Comparison of ENCODE assay signal across 31 mouse cellular contexts in genomic region chr9:61662055-61663028, GRCm38 (mm10).
A peak's percentile ranks its signal among the peaks of the same experiment; 100 is the strongest.
DNase-seq lines count a peak whose midpoint lies in the region; ATAC-seq and TF ChIP-seq lines count a peak whose summit lies in the region.
"Had no signal": no experiment of that assay in that cellular context is flagged by ENCODE, and none has a peak within 500 bp of the region (broad histone marks: within the 10 kb centered on the region; RNA-seq: fewer than 3 reads in every experiment).

No protein-coding gene starts in this region.

- no peaks in the 10 kb centered on the region for H3K4me1 ChIP-seq in lung, embryonic 14.5 days (ENCODE audit: insufficient read depth)
- H3K4me1 ChIP-seq in heart, embryonic 11.5 days (ENCODE audit: control insufficient read depth, insufficient read depth, low read length) = peaks cover 4% of the 10 kb centered on the region; the same call in 1 of the 2 replicates
- no peaks in the 10 kb centered on the region for H3K4me1 ChIP-seq in hindbrain, postnatal 0 days (ENCODE audit: insufficient read depth, low read length)
- H3K4me1 ChIP-seq: embryonic facial prominence, embryonic 10.5 days; embryonic facial prominence, embryonic 15.5 days; forebrain, embryonic 12.5 days; heart, embryonic 15.5 days; limb, embryonic 15.5 days; lung, embryonic 15.5 days; midbrain, embryonic 10.5 days; neural tube, embryonic 13.5 days had no signal

- H3K36me3 ChIP-seq in lung, embryonic 14.5 days (ENCODE audit: insufficient read depth) = no peaks in the 10 kb centered on the region
- H3K36me3 ChIP-seq in heart, embryonic 11.5 days (ENCODE audit: control insufficient read depth, insufficient read depth, low read length) = no peaks in the 10 kb centered on the region
- no peaks in the 10 kb centered on the region for H3K36me3 ChIP-seq in hindbrain, postnatal 0 days (ENCODE audit: insufficient read depth, low read length)
- H3K36me3 ChIP-seq: embryonic facial prominence, embryonic 10.5 days; embryonic facial prominence, embryonic 15.5 days; forebrain, embryonic 12.5 days; heart, embryonic 15.5 days; limb, embryonic 10.5 days; limb, embryonic 15.5 days; lung, embryonic 15.5 days; midbrain, embryonic 10.5 days; neural tube, embryonic 13.5 days had no signal

- no peak overlapping the region for H3K4me3 ChIP-seq in lung, embryonic 14.5 days (ENCODE audit: low read depth, low read length)
- no peak overlapping the region for H3K4me3 ChIP-seq in heart, embryonic 11.5 days (ENCODE audit: low read depth, low read length)
- H3K4me3 ChIP-seq in hindbrain, postnatal 0 days (ENCODE audit: low read length) = no peak overlapping the region
- H3K4me3 ChIP-seq: embryonic facial prominence, embryonic 10.5 days; embryonic facial prominence, embryonic 15.5 days; forebrain, embryonic 12.5 days; heart, embryonic 15.5 days; limb, embryonic 10.5 days; limb, embryonic 15.5 days; lung, embryonic 15.5 days; midbrain, embryonic 10.5 days; myocyte; neural tube, embryonic 13.5 days had no signal

- peak; percentile 8 for DNase-seq in lung, embryonic 14.5 days
- no peak for DNase-seq in lung, postnatal 4 days
- peak; percentile 11 for DNase-seq in 416B (ENCODE audit: low read depth)
- peak; percentile 27 for DNase-seq in CD4-positive helper T cell, adult 2 months (ENCODE audit: low read depth, low spot score)
- DNase-seq in naive thymus-derived CD4-positive, alpha-beta T cell, adult 2 months (ENCODE audit: low read depth) = peak; percentile 43
- no peak for DNase-seq in hindbrain, postnatal 0 days (ENCODE audit: low spot score)
- DNase-seq: adrenal gland, adult 2 months; adrenal gland, postnatal 36 days; cerebellum, adult 8-10 months; cerebellum, postnatal 25 days; forebrain, postnatal 0 days; kidney, adult 8-10 months; kidney, postnatal 4 days; thymus, postnatal 4 days had no signal

- H3K27ac ChIP-seq in lung, embryonic 14.5 days (ENCODE audit: low read depth) = no peak overlapping the region
- no peak overlapping the region for H3K27ac ChIP-seq in heart, embryonic 11.5 days (ENCODE audit: low read depth, low read length)
- no peak overlapping the region for H3K27ac ChIP-seq in hindbrain, postnatal 0 days
- H3K27ac ChIP-seq: embryonic facial prominence, embryonic 10.5 days; embryonic facial prominence, embryonic 15.5 days; forebrain, embryonic 12.5 days; heart, embryonic 15.5 days; kidney, postnatal 0 days; limb, embryonic 10.5 days; limb, embryonic 15.5 days; liver, embryonic 14.5 days; lung, embryonic 15.5 days; macrophage; midbrain, embryonic 10.5 days; neural tube, embryonic 13.5 days had no signal

- ATAC-seq in lung, embryonic 14.5 days (ENCODE audit: insufficient read depth) = no peak
- ATAC-seq in heart, embryonic 11.5 days (replicated peaks; ENCODE audit: insufficient number of reproducible peaks, low FRiP score, low TSS enrichment) = no peak
- no peak for ATAC-seq in hindbrain, postnatal 0 days
- ATAC-seq: activated CD4-positive, CD25-positive, alpha-beta regulatory T cell, adult 4 months; forebrain, postnatal 0 days; hindbrain, embryonic 16.5 days; intestine, embryonic 16.5 days had no signal

- no peak for TF ChIP-seq CTCF in lung, embryonic 14.5 days (IDR thresholded peaks at IDR 0.05; ENCODE audit: low read depth)
- no peak for TF ChIP-seq CTCF in hindbrain, postnatal 0 days (IDR thresholded peaks at IDR 0.05; ENCODE audit: low read depth)

- 50% methylated on average over 12 of the region's 12 CpGs for WGBS in lung, embryonic 14.5 days
- WGBS in heart, embryonic 11.5 days (ENCODE audit: insufficient replicate concordance) = 54% methylated on average over 12 of the region's 12 CpGs
- WGBS in hindbrain, postnatal 0 days = 75% methylated on average over 12 of the region's 12 CpGs

- no peaks in the 10 kb centered on the region for H3K9me3 ChIP-seq in lung, embryonic 14.5 days (ENCODE audit: low read depth, low read length)
- no peaks in the 10 kb centered on the region for H3K9me3 ChIP-seq in heart, embryonic 11.5 days (replicated peaks; ENCODE audit: control insufficient read depth, low read length)
- H3K9me3 ChIP-seq in hindbrain, postnatal 0 days (ENCODE audit: low read length) = no peaks in the 10 kb centered on the region
- H3K9me3 ChIP-seq: embryonic facial prominence, embryonic 10.5 days; embryonic facial prominence, embryonic 15.5 days; forebrain, embryonic 12.5 days; heart, embryonic 15.5 days; limb, embryonic 10.5 days; limb, embryonic 15.5 days; lung, embryonic 15.5 days; midbrain, embryonic 10.5 days; neural tube, embryonic 13.5 days had no signal

- H3K27me3 ChIP-seq in lung, embryonic 14.5 days (ENCODE audit: insufficient read depth, low read length) = no peaks in the 10 kb centered on the region
- no peaks in the 10 kb centered on the region for H3K27me3 ChIP-seq in heart, embryonic 11.5 days (ENCODE audit: control insufficient read depth, insufficient read depth, low read length)
- H3K27me3 ChIP-seq in hindbrain, postnatal 0 days (ENCODE audit: insufficient read depth, low read length) = no peaks in the 10 kb centered on the region
- H3K27me3 ChIP-seq: limb, embryonic 15.5 days; lung, embryonic 15.5 days; neural tube, embryonic 13.5 days had no signal

- no peak overlapping the region for H3K4me2 ChIP-seq in lung, embryonic 14.5 days
- H3K4me2 ChIP-seq in heart, embryonic 11.5 days = no peak overlapping the region
- H3K4me2 ChIP-seq in hindbrain, postnatal 0 days (ENCODE audit: low read depth, low read length) = no peak overlapping the region
- H3K4me2 ChIP-seq: embryonic facial prominence, embryonic 15.5 days; forebrain, embryonic 12.5 days; heart, embryonic 15.5 days; limb, embryonic 15.5 days; lung, embryonic 15.5 days; neural tube, embryonic 13.5 days had no signal

- no peak overlapping the region for H3K9ac ChIP-seq in lung, embryonic 14.5 days
- H3K9ac ChIP-seq in heart, embryonic 11.5 days (ENCODE audit: low read depth, low read length) = no peak overlapping the region
- H3K9ac ChIP-seq in hindbrain, postnatal 0 days (replicated peaks; ENCODE audit: low read length) = no peak overlapping the region
- H3K9ac ChIP-seq: embryonic facial prominence, embryonic 15.5 days; forebrain, embryonic 12.5 days; forebrain, postnatal 0 days; heart, embryonic 15.5 days; limb, embryonic 15.5 days; liver, embryonic 14.5 days; lung, embryonic 15.5 days; neural tube, embryonic 13.5 days had no signal

Comparison
In these comparisons a context has a peak if more than half of its experiments do, and no peak if none do; other contexts are left out.
1. DNase-seq: peak in lung, embryonic 14.5 days (single experiment), 416B (single experiment), CD4-positive helper T cell, adult 2 months (single experiment) and naive thymus-derived CD4-positive, alpha-beta T cell, adult 2 months (single experiment); none in lung, postnatal 4 days (0 of 2) and hindbrain, postnatal 0 days (single experiment).